Mouse (Mus musculus): ENCODE measurements around the gene Wdr64. TPM values are rescaled to one million over a fixed set of nuclear protein-coding genes. Genes with fewer than 3 reads are reported as not detected.

Gene Wdr64
- polyA plus RNA-seq, 1 experiment from 2014 or later, result not detected

DNA sequence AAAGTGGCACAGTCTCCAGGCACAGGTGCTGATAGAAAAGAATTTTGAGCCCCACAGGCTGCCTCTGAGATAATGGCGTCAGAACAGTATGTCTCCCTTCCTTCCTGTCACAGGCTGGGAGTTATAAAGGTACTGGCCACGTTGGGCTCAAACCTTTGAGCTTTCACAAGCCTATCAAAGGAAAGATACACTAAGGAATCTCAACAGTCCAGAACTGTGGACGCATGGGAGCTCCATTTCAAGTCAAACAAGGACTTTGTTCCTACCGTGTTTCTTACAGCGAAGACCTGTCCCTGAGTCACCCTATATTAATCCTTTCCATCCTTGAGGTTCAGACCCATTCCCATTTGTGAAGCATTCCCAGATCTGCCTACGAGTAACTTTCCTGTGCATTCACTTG, 20.9 kb upstream of the Wdr64 start:
- Histone ChIP-seq H3K4me1 (ENCODE audit: control insufficient read depth, insufficient read depth, low read depth, low read length) (no peaks in the 10 kb centered on the region), H3K4me3 (ENCODE audit: low read length) (no peak overlapping the region), H3K36me3 (ENCODE audit: control insufficient read depth, insufficient read depth, low read length) (no peaks in the 10 kb centered on the region), H3K9ac (ENCODE audit: low read depth, low read length) (no peak overlapping the region), H3K27ac (ENCODE audit: low read depth, low read length) (no peak overlapping the region), H3K27me3 (replicated peaks; ENCODE audit: control insufficient read depth, insufficient read depth, low read length) (no peaks in the 10 kb centered on the region), H3K9me3 (ENCODE audit: control insufficient read depth, low read length) (no peaks in the 10 kb centered on the region), H3K4me2 (ENCODE audit: low read length) (no peak overlapping the region)
- 88% methylated on average over 6 of the region's 6 CpGs for WGBS
- ATAC-seq, result no peak

DNA sequence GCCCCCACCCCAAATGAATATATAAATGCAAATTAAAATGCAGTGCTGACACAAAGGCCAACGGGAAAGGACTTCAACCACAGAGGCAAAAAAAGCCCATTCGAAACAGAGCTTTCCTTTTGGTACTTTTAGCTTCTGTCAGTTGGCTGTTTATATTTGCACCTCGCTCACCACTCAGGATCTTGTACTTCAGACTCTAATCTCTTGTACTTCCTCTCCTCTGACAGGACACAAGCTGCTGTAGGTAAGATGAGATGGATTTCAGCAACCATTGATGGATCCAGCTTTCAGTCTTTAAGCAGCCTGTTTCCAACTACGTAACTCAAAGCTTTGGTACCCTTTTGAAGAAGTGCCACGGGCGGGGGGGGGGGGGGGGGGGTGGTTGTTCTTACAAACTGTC, 17.4 kb upstream of the Wdr64 start:
- Histone ChIP-seq H3K9me3 (ENCODE audit: control insufficient read depth, low read length) (no peaks in the 10 kb centered on the region), H3K27ac (ENCODE audit: low read depth, low read length) (no peak overlapping the region), H3K4me2 (ENCODE audit: low read length) (no peak overlapping the region), H3K4me3 (ENCODE audit: low read length) (no peak overlapping the region), H3K36me3 (ENCODE audit: control insufficient read depth, insufficient read depth, low read length) (peaks cover 6% of the 10 kb centered on the region), H3K9ac (ENCODE audit: low read depth, low read length) (no peak overlapping the region), H3K4me1 (ENCODE audit: control insufficient read depth, insufficient read depth, low read depth, low read length) (no peaks in the 10 kb centered on the region), H3K27me3 (replicated peaks; ENCODE audit: control insufficient read depth, insufficient read depth, low read length) (no peaks in the 10 kb centered on the region)
- 85% methylated on average over 6 of the region's 6 CpGs for WGBS
- ATAC-seq, result no peak

- Histone ChIP-seq H3K36me3 (ENCODE audit: control insufficient read depth, insufficient read depth, low read length) (peaks cover 9% of the 10 kb centered on the region; the same call in 1 of the 2 replicates), H3K4me3 (ENCODE audit: low read length) (peak overlapping the region; percentile 87), H3K27ac (ENCODE audit: low read depth, low read length) (peak overlapping the region; percentile 91), H3K27me3 (replicated peaks; ENCODE audit: control insufficient read depth, insufficient read depth, low read length) (no peaks in the 10 kb centered on the region), H3K4me2 (ENCODE audit: low read length) (peak overlapping the region; percentile 84), H3K4me1 (ENCODE audit: control insufficient read depth, insufficient read depth, low read depth, low read length) (peaks cover 8% of the 10 kb centered on the region), H3K9ac (ENCODE audit: low read depth, low read length) (peak overlapping the region; percentile 91), H3K9me3 (ENCODE audit: control insufficient read depth, low read length) (no peaks in the 10 kb centered on the region)
- ATAC-seq, result no peak
- under 1% methylated on average over 22 of the region's 22 CpGs for WGBS
These were observed 6.6 kb upstream of the Wdr64 start for GRCm38 (mm10) chr1:175691686-175692245.

DNA sequence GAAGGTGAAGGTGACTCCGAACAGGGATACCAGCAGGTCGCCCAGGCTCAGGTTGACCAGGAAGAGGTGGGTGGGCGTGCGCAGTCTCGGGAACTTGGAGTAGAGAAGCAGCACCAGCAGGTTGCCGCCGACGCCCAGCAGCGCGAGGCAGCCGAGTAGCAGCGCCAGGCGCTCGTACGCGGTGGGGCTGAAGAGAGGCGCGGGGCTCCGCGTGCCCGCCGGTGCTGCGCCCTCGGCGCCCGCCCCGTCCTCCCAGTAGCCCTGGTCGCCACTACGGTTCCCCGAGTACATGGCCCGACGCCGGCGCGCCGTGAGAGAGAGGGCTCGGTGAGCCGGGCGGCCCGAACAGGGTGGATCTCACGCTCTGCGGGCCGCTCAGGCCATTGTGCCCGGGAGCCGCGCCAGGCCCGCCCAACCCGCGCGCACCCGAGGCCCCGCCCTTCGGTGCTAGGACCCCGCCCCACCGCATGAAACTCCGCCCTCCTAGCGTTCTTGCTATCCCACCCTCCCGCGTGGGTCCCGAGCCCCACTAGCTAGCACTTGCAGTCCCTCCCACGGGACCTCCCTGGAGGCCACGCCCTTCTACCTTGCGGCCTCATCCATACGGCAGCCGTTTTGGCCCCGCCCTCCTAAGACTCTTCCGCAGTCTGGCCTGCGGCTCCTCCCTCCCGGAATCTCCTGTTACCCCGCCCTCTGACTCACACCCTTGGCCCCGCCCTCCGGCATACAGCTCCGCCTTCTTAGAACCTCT, 6.0 kb upstream of the Wdr64 start, which contains the start of the genes Opn3 and Chml:
Gene Opn3 (minus strand): TSS at position 531 of the 751 bp plus-strand sequence.
Gene Chml (minus strand): TSS at position 656 of the 751 bp plus-strand sequence.
- WGBS, result 0% methylated on average over 42 of the region's 73 CpGs
- peaks cover 5% of the 10 kb centered on the region; the same call in 1 of the 2 replicates for H3K36me3 ChIP-seq (ENCODE audit: control insufficient read depth, insufficient read depth, low read length)
- H3K4me3 ChIP-seq (ENCODE audit: low read length), result peak within 1 kb of the TSS; percentile 87
- peak within 1 kb of the TSS; percentile 84 for H3K4me2 ChIP-seq (ENCODE audit: low read length)
- peak; percentile 97 for ATAC-seq
- peak within 1 kb of the TSS; percentile 91 for H3K27ac ChIP-seq (ENCODE audit: low read depth, low read length)
- peak within 1 kb of the TSS; percentile 91 for H3K9ac ChIP-seq (ENCODE audit: low read depth, low read length)
- H3K27me3 ChIP-seq (replicated peaks; ENCODE audit: control insufficient read depth, insufficient read depth, low read length), result no peaks in the 10 kb centered on the region
- H3K4me1 ChIP-seq (ENCODE audit: control insufficient read depth, insufficient read depth, low read depth, low read length), result peaks cover 8% of the 10 kb centered on the region
- no peaks in the 10 kb centered on the region for H3K9me3 ChIP-seq (ENCODE audit: control insufficient read depth, low read length)

DNA sequence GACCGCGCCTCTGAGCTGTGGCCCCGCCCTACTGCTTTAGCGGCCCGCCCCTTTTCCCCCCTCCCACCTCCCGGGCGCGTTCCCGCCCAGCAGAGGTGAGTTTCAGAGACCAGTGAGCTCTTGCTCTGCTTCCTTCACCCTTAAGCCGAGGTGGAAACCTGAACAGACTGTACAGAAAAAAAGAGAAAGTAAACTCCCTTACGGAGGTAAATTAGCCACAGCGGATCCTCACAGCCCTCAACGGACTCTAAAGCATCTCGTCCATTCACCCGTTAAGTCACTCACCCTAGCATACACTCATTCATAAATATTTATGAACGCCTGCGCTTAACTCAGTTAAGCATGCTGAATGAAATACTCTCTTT, 5.4 kb upstream of the Wdr64 start:
- no peaks in the 10 kb centered on the region for H3K27me3 ChIP-seq (replicated peaks; ENCODE audit: control insufficient read depth, insufficient read depth, low read length)
- H3K4me1 ChIP-seq (ENCODE audit: control insufficient read depth, insufficient read depth, low read depth, low read length), result peaks cover 8% of the 10 kb centered on the region
- H3K4me3 ChIP-seq (ENCODE audit: low read length), result peak overlapping the region; percentile 87
- 0% methylated on average over 17 of the region's 17 CpGs for WGBS
- no peak for ATAC-seq
- no peaks in the 10 kb centered on the region for H3K36me3 ChIP-seq (ENCODE audit: control insufficient read depth, insufficient read depth, low read length)
- H3K9ac ChIP-seq (ENCODE audit: low read depth, low read length), result peak overlapping the region; percentile 91
- peak overlapping the region; percentile 84 for H3K4me2 ChIP-seq (ENCODE audit: low read length)
- peak overlapping the region; percentile 91; the same call in 1 of the 2 replicates for H3K27ac ChIP-seq (ENCODE audit: low read depth, low read length)
- no peaks in the 10 kb centered on the region for H3K9me3 ChIP-seq (ENCODE audit: control insufficient read depth, low read length)

GRCm38 (mm10) chr1:175693429-175693960, 4.9 kb upstream of the Wdr64 start:
- peak; percentile 2; the same call in 1 of the 2 replicates for ATAC-seq
- H3K9me3 ChIP-seq (ENCODE audit: control insufficient read depth, low read length), result no peaks in the 10 kb centered on the region
- no peaks in the 10 kb centered on the region for H3K27me3 ChIP-seq (replicated peaks; ENCODE audit: control insufficient read depth, insufficient read depth, low read length)
- H3K9ac ChIP-seq (ENCODE audit: low read depth, low read length), result no peak overlapping the region
- no peak overlapping the region for H3K27ac ChIP-seq (ENCODE audit: low read depth, low read length)
- 41% methylated on average over 12 of the region's 12 CpGs for WGBS
- H3K4me3 ChIP-seq (ENCODE audit: low read length), result peak overlapping the region; percentile 87
- no peaks in the 10 kb centered on the region for H3K36me3 ChIP-seq (ENCODE audit: control insufficient read depth, insufficient read depth, low read length)
- H3K4me1 ChIP-seq (ENCODE audit: control insufficient read depth, insufficient read depth, low read depth, low read length), result peaks cover 8% of the 10 kb centered on the region
- peak overlapping the region; percentile 84 for H3K4me2 ChIP-seq (ENCODE audit: low read length)

DNA sequence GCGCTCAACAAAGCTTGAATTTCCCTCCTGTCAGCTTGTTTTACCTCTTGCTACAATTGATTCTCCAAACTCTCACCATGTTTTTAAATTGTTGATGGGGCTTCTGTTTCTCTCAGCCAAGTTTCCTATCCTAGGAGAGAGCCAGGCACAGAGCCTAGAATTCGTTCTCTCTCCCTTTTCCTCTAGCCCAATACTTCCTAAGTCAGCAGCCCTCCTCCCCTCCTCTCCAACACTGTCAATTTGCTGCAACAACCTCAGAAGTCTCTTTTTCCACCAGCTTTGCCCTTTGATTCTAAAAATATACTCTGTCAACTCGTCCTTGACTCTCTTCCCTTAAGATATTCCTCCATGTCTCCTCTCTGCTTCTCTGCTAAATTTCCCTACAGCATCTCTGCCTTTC, 982 bp downstream of the Wdr64 start:
- no peaks in the 10 kb centered on the region for H3K4me1 ChIP-seq (ENCODE audit: control insufficient read depth, insufficient read depth, low read depth, low read length)
- WGBS, result 68% methylated on average over 3 of the region's 3 CpGs

GRCm38 (mm10) chr1:175699796-175700195, 1.4 kb downstream of the Wdr64 start:
- H3K36me3 ChIP-seq (ENCODE audit: control insufficient read depth, insufficient read depth, low read length), result no peaks in the 10 kb centered on the region
- no peak overlapping the region for H3K4me3 ChIP-seq (ENCODE audit: low read length)
- H3K4me1 ChIP-seq (ENCODE audit: control insufficient read depth, insufficient read depth, low read depth, low read length), result no peaks in the 10 kb centered on the region
- no peak overlapping the region for H3K27ac ChIP-seq (ENCODE audit: low read depth, low read length)
- H3K4me2 ChIP-seq (ENCODE audit: low read length), result no peak overlapping the region
- no peak overlapping the region for H3K9ac ChIP-seq (ENCODE audit: low read depth, low read length)
- H3K27me3 ChIP-seq (replicated peaks; ENCODE audit: control insufficient read depth, insufficient read depth, low read length), result no peaks in the 10 kb centered on the region
- ATAC-seq, result no peak
- H3K9me3 ChIP-seq (ENCODE audit: control insufficient read depth, low read length), result no peaks in the 10 kb centered on the region
- 38% methylated on average over 4 of the region's 4 CpGs for WGBS

More for the DNA sequence above, 982 bp downstream of the Wdr64 start:
- H3K4me2 ChIP-seq (ENCODE audit: low read length), result no peak overlapping the region
- H3K27ac ChIP-seq (ENCODE audit: low read depth, low read length), result no peak overlapping the region
- H3K27me3 ChIP-seq (replicated peaks; ENCODE audit: control insufficient read depth, insufficient read depth, low read length), result no peaks in the 10 kb centered on the region
- H3K9me3 ChIP-seq (ENCODE audit: control insufficient read depth, low read length), result no peaks in the 10 kb centered on the region
- no peak overlapping the region for H3K4me3 ChIP-seq (ENCODE audit: low read length)
- ATAC-seq, result no peak
- H3K9ac ChIP-seq (ENCODE audit: low read depth, low read length), result no peak overlapping the region
- H3K36me3 ChIP-seq (ENCODE audit: control insufficient read depth, insufficient read depth, low read length), result no peaks in the 10 kb centered on the region

GRCm38 (mm10) chr1:175701145-175701544, 2.8 kb downstream of the Wdr64 start:
- H3K4me2 ChIP-seq (ENCODE audit: low read length), result no peak overlapping the region
- 78% methylated on average over 4 of the region's 4 CpGs for WGBS
- no peak for ATAC-seq

More at GRCm38 (mm10) chr1:175701145-175701544, 2.8 kb downstream of the Wdr64 start:
- no peaks in the 10 kb centered on the region for H3K36me3 ChIP-seq (ENCODE audit: control insufficient read depth, insufficient read depth, low read length)
- H3K4me1 ChIP-seq (ENCODE audit: control insufficient read depth, insufficient read depth, low read depth, low read length), result no peaks in the 10 kb centered on the region
- H3K27me3 ChIP-seq (replicated peaks; ENCODE audit: control insufficient read depth, insufficient read depth, low read length), result no peaks in the 10 kb centered on the region
- H3K9me3 ChIP-seq (ENCODE audit: control insufficient read depth, low read length), result no peaks in the 10 kb centered on the region
- no peak overlapping the region for H3K4me3 ChIP-seq (ENCODE audit: low read length)
- no peak overlapping the region for H3K27ac ChIP-seq (ENCODE audit: low read depth, low read length)
- H3K9ac ChIP-seq (ENCODE audit: low read depth, low read length), result no peak overlapping the region

Measured in hindbrain, embryonic 16.5 days (tissue).